Mouse (Mus musculus): ENCODE measurements at regions not wholly inside any gene's neighbourhood (a gene's known extent, or its start where the extent isn't known, plus 50 kb on each side); places are given as distances from the start of the nearest gene placed in this dataset.
A peak's percentile ranks its signal among the peaks of the same experiment; 100 is the strongest.

DNA sequence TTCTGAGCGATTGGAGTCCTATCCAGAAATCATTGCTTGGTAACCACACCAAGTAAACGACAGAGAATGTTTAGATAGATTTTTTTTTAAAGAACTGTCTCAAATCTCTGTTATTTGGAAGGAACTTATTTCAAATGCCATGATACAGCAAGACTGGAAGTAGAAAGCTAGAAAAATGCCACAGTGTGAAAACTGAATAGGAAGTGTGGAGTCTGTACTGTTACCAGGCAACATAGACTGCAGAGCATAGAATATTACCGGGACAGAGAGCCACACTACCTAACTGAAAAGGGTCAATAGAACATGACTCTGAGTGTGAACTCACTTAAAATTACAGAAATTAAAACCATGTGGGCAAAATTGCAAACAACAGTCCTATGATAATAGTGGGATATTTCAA lies 52.4 kb upstream of the Adcy1 start:
- 80% methylated on average over 3 of the region's 3 CpGs for WGBS
- H3K4me1 ChIP-seq = no peaks in the 10 kb centered on the region
- no peaks in the 10 kb centered on the region for H3K27me3 ChIP-seq (replicated peaks; ENCODE audit: low read depth, poor library complexity, severe bottlenecking)
- no peak overlapping the region for H3K27ac ChIP-seq (replicated peaks)
- DNase-seq (ENCODE audit: low spot score) = no peak
- no peaks in the 10 kb centered on the region for H3K36me3 ChIP-seq (replicated peaks)
- no peaks in the 10 kb centered on the region for H3K9me3 ChIP-seq
- no peak overlapping the region for H3K4me3 ChIP-seq

DNA sequence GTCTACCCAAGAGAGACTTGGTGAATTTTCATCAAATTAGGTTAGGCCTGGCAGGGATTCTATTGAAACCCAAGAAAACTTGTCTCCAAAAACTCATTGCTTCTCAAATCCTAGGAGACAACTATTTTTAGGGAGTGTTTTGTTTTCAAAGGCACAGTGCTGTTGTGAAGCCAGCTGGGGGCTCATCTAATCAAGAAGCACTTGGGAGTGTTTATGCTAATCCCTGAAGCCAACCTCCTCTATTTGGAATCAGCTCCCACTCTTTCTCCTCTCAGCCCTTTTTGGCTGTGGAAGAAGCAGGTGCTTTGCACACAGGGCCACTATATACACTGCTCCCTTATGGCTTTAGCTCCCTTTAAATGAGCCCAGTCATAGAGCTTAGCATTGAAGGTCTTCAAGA lies 64.0 kb upstream of the Adcy1 start:
- Histone ChIP-seq H3K9me3 (no peaks in the 10 kb centered on the region), H3K27ac (replicated peaks) (no peak overlapping the region), H3K27me3 (replicated peaks; ENCODE audit: low read depth, poor library complexity, severe bottlenecking) (no peaks in the 10 kb centered on the region), H3K4me3 (no peak overlapping the region), H3K4me1 (0 out of 2 replicates have a peak, but pooled peaks cover 4% of the 10 kb centered on the region), H3K36me3 (replicated peaks) (no peaks in the 10 kb centered on the region)
- no peak for DNase-seq (ENCODE audit: low spot score)

DNA sequence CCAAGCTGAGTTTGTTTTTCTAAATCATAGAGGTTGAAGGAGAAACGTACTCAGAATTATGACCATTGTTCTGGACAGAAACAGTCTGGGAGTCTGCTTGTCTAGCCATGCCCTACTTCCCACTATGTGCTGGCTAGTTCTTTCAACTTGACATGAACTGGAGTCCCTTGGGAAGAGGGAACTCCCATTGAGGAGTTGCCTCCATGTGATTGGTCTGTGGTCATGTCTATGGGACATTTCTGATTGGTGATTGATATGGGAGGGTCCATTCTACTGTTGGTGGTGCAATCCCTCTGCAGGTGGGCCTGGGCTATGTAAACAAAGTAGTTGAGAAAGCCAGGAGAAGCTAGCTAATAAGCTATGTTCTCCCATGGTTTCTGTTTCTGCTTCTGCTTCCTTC lies 64.5 kb upstream of the Adcy1 start:
- Histone ChIP-seq H3K27ac (replicated peaks) (no peak overlapping the region), H3K27me3 (replicated peaks; ENCODE audit: low read depth, poor library complexity, severe bottlenecking) (no peaks in the 10 kb centered on the region), H3K36me3 (replicated peaks) (no peaks in the 10 kb centered on the region), H3K4me3 (no peak overlapping the region), H3K4me1 (0 out of 2 replicates have a peak, but pooled peaks cover 4% of the 10 kb centered on the region), H3K9me3 (no peaks in the 10 kb centered on the region)
- no peak for DNase-seq (ENCODE audit: low spot score)
- 72% methylated on average over 1 of the region's 1 CpGs for WGBS

DNA sequence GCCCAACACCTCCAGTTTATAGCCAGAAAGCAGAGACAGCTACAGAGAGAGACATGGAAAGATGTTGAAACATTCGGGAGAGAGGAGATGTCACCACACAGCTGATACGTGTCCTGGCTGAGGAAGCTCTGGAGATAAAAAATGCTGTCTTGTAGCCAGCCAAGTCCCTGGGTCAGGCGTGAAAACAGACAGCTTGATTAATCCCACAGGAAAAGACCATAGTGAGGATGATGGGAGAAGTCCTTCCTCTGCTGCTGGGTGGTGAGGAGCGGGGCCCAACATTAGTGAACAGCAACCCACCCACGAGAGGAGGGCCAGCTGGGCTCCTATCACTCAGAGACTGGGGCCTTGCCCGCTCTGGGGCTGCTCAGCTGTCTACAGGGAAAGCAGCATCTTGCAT lies 65.8 kb upstream of the Adcy1 start:
- no peak overlapping the region for H3K4me3 ChIP-seq
- H3K4me1 ChIP-seq = 0 out of 2 replicates have a peak, but pooled peaks cover 4% of the 10 kb centered on the region
- H3K27ac ChIP-seq (replicated peaks) = no peak overlapping the region
- H3K36me3 ChIP-seq (replicated peaks) = no peaks in the 10 kb centered on the region
- no peaks in the 10 kb centered on the region for H3K9me3 ChIP-seq
- DNase-seq (ENCODE audit: low spot score) = no peak
- 79% methylated on average over 6 of the region's 6 CpGs for WGBS
- no peaks in the 10 kb centered on the region for H3K27me3 ChIP-seq (replicated peaks; ENCODE audit: low read depth, poor library complexity, severe bottlenecking)

DNA sequence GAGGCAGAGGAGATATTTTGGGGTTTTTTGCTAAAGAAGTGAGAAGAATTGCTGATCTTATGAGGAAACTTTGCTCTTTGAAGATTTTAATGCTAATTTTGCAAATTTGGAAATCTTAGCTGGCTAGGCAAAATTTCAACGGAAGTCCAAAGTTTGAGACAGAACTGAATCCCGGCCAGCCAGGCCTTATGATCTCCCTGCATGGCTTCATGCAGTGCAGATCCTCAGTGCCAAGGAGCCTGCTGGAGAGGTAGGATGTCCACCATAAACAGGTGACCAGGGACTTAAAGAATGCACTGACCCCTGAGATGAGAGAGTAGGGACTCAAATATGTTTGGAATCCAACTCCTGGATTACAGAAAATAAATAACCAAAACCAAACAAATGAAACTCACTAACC lies 69.6 kb upstream of the Adcy1 start:
- DNase-seq (ENCODE audit: low spot score) = no peak
- no peaks in the 10 kb centered on the region for H3K36me3 ChIP-seq (replicated peaks)
- no peaks in the 10 kb centered on the region for H3K9me3 ChIP-seq
- H3K4me3 ChIP-seq = no peak overlapping the region
- no peaks in the 10 kb centered on the region for H3K27me3 ChIP-seq (replicated peaks; ENCODE audit: low read depth, poor library complexity, severe bottlenecking)
- H3K27ac ChIP-seq (replicated peaks) = no peak overlapping the region
- 84% methylated on average over 2 of the region's 2 CpGs for WGBS
- peaks cover 11% of the 10 kb centered on the region for H3K4me1 ChIP-seq

DNA sequence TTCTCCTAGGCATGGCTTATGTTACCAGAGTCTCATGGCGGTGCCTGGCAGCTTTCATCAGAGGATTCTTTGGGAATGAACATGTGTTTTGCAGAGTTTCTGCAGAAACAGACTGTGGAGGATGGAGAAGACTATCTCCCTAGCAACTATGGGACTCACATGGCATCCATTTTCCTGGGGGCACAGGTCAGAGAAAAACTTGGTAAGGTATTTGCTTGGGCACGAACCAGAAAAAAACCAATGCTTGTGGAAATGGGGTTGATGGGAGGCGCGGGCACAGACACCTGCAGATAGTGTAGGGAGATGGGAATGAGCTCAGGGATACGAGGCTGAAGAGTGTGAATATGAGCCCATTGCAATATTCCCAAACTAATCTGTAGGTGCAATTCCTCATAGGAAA lies 71.7 kb upstream of the Adcy1 start:
- DNase-seq (ENCODE audit: low spot score) = no peak
- WGBS = 83% methylated on average over 5 of the region's 5 CpGs
- Histone ChIP-seq H3K4me1 (peaks cover 15% of the 10 kb centered on the region), H3K36me3 (replicated peaks) (no peaks in the 10 kb centered on the region), H3K27me3 (replicated peaks; ENCODE audit: low read depth, poor library complexity, severe bottlenecking) (no peaks in the 10 kb centered on the region), H3K4me3 (no peak overlapping the region), H3K27ac (replicated peaks) (no peak overlapping the region), H3K9me3 (no peaks in the 10 kb centered on the region)

DNA sequence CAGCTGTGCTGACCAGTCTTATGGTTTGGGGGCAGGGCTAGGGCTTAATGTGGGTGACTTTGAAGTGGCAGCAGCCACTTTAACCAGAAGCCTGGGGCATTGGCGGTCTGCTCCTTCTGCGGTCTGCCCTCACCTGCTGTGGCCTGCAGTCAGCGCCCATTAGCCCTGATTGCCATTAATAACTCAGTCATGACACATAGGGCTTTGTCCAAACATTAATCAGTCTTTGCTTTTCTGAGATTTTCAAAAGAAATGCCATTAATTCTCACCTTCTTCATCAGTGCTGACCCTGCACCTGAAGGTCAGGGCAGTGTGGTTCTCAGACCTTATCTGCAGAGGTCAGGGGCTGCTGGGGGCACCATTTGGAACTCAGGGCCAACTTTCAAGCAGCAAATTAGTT lies 72.6 kb upstream of the Adcy1 start:
- H3K9me3 ChIP-seq = no peaks in the 10 kb centered on the region
- H3K36me3 ChIP-seq (replicated peaks) = no peaks in the 10 kb centered on the region
- peaks cover 15% of the 10 kb centered on the region for H3K4me1 ChIP-seq
- H3K27ac ChIP-seq (replicated peaks) = no peak overlapping the region
- no peak overlapping the region for H3K4me3 ChIP-seq
- H3K27me3 ChIP-seq (replicated peaks; ENCODE audit: low read depth, poor library complexity, severe bottlenecking) = no peaks in the 10 kb centered on the region
- DNase-seq (ENCODE audit: low spot score) = peak; percentile 11
- WGBS = 72% methylated on average over 3 of the region's 3 CpGs

DNA sequence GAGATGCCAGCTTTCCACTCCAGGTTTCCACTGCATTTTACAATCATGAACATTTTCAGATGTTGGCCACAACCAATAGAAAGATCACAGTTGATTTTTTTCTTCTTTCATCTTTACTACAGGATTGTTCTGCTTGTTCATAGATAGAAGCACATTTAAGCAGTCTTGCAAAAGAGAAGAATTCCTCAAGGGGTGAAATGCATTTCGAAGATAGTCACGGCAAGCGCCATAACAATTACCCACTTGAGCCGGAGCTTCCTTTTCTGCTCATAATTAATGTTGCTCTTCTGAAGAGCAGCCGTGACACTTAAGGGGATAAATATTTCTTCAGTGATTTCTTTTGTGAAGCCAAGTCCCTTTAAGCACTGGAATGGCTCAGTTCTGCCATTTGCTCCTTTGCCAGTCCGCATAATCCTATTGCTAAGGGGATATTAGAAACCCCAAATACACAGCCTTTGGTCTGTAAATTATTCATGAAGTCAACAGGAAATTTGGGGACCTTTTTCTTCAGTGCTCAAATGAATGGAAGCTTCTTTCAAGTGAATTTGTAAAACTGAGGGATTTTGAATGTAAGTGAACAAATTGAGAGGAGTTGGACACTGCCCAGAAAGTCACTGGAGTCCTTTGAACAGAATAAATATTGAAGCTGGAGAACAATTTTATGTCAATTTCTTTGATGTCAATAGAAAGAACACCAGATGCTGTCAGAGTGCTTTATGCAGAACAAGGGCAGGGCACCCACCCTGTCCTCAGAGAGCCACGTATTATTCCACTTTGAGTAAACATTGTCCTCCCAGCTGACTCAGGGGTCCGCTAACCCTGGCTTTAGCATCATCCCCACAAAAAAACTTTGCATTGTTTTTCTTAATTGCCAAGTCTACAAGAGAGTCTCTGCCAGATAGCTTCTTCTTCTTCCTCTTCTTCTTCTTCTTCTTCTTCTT lies 74.1 kb upstream of the Adcy1 start:
- Histone ChIP-seq H3K27ac (replicated peaks) (no peak overlapping the region), H3K4me1 (peaks cover 11% of the 10 kb centered on the region), H3K4me3 (no peak overlapping the region), H3K9me3 (no peaks in the 10 kb centered on the region), H3K36me3 (replicated peaks) (no peaks in the 10 kb centered on the region), H3K27me3 (replicated peaks; ENCODE audit: low read depth, poor library complexity, severe bottlenecking) (no peaks in the 10 kb centered on the region)
- DNase-seq (ENCODE audit: low spot score) = peak; percentile 4
- 81% methylated on average over 8 of the region's 8 CpGs for WGBS

DNA sequence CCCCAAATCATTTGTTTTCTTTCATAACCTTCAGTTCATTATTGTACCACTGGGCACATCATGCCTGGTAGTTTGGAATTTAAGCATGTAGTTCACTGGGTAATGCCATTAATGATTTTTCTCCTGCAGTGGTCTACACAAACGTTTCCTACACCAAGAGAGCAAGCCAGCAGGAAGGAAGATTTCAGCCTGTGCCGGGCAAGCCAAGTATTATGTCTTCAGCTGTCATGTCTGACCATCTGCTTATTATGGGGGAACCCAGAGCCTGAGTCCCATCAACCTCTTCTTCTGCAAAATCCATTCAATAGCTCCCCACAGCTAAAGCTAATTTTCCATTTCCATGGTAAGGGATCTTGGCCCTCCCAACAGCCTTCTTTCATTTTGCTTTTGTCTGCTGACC lies 75.3 kb upstream of the Adcy1 start:
- no peak for DNase-seq (ENCODE audit: low spot score)
- WGBS = 59% methylated on average over 2 of the region's 2 CpGs

DNA sequence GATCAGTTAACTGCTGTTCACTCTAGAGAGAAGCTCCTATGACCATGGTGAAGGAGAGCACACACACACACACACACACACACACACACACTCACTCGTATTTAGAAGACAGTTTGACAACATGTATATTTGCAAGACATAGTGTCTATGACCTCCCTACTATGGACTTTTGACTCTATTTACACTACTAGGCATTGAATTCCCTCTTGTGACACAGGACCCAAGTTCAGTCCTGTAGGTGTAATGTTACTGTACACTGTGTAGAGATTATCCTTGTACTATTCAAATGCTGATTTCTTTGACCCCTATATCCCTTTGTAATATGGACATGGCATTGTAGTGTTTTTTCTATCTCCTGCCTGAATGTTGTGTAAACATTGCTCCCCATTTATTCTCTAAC lies 76.2 kb upstream of the Adcy1 start:
- WGBS = 80% methylated on average over 1 of the region's 1 CpGs
- no peak overlapping the region for H3K27ac ChIP-seq (replicated peaks)
- no peaks in the 10 kb centered on the region for H3K9me3 ChIP-seq
- H3K36me3 ChIP-seq (replicated peaks) = no peaks in the 10 kb centered on the region
- H3K27me3 ChIP-seq (replicated peaks; ENCODE audit: low read depth, poor library complexity, severe bottlenecking) = no peaks in the 10 kb centered on the region
- no peak for DNase-seq (ENCODE audit: low spot score)
- no peak overlapping the region for H3K4me3 ChIP-seq
- H3K4me1 ChIP-seq = peaks cover 11% of the 10 kb centered on the region

More for the DNA sequence above, 75.3 kb upstream of the Adcy1 start:
- H3K27ac ChIP-seq (replicated peaks) = no peak overlapping the region
- H3K9me3 ChIP-seq = no peaks in the 10 kb centered on the region
- no peak overlapping the region for H3K4me3 ChIP-seq
- no peaks in the 10 kb centered on the region for H3K27me3 ChIP-seq (replicated peaks; ENCODE audit: low read depth, poor library complexity, severe bottlenecking)
- no peaks in the 10 kb centered on the region for H3K36me3 ChIP-seq (replicated peaks)
- H3K4me1 ChIP-seq = peaks cover 11% of the 10 kb centered on the region

DNA sequence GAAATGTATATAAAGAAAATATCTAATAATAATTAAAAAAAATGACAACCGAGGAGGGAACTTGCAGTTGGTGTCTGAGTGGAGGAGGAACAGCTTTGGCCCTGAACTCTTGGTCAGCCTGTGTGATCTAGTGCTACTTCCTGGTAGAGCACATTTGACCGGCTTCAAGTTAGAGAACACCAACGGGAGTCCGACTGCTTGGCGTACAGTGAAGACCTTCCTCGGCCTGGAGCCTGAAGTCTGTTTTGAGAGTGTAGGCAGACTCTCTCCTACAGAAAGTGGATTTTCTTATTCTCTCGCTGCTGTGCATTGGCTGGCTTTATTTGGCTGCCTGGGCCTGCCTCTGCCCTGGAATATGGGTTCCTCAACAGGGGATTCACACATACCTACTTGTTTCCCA lies 81.2 kb upstream of the Adcy1 start:
- no peaks in the 10 kb centered on the region for H3K36me3 ChIP-seq (replicated peaks)
- no peaks in the 10 kb centered on the region for H3K9me3 ChIP-seq
- 86% methylated on average over 7 of the region's 7 CpGs for WGBS
- H3K27me3 ChIP-seq (replicated peaks; ENCODE audit: low read depth, poor library complexity, severe bottlenecking) = no peaks in the 10 kb centered on the region
- H3K27ac ChIP-seq (replicated peaks) = no peak overlapping the region
- no peak overlapping the region for H3K4me3 ChIP-seq
- no peak for DNase-seq (ENCODE audit: low spot score)
- H3K4me1 ChIP-seq = no peaks in the 10 kb centered on the region

DNA sequence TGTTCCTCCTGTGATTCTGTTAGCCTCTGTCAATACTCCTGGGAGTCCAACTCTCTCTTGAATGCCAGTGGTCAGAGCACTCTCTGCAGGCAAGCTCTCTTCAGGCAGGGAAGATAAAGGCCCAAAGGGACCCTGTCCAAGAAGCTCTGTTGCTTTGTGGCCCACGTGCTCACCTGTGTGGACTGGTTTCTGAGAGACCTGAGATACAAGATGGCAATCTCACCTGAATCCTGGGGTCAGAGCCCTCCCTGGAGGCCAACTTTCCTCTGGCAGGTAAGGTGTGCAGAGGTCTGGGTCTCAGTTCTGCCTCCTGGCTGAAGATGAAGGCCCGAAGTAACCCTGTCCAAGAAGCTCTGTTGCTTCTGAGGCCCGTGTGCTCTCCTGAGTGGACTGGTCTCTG lies 83.6 kb upstream of the Adcy1 start:
- no peak overlapping the region for H3K4me3 ChIP-seq
- 91% methylated on average over 3 of the region's 3 CpGs for WGBS
- no peaks in the 10 kb centered on the region for H3K9me3 ChIP-seq
- H3K4me1 ChIP-seq = no peaks in the 10 kb centered on the region
- H3K27me3 ChIP-seq (replicated peaks; ENCODE audit: low read depth, poor library complexity, severe bottlenecking) = no peaks in the 10 kb centered on the region
- no peak for DNase-seq (ENCODE audit: low spot score)
- no peaks in the 10 kb centered on the region for H3K36me3 ChIP-seq (replicated peaks)
- no peak overlapping the region for H3K27ac ChIP-seq (replicated peaks)

DNA sequence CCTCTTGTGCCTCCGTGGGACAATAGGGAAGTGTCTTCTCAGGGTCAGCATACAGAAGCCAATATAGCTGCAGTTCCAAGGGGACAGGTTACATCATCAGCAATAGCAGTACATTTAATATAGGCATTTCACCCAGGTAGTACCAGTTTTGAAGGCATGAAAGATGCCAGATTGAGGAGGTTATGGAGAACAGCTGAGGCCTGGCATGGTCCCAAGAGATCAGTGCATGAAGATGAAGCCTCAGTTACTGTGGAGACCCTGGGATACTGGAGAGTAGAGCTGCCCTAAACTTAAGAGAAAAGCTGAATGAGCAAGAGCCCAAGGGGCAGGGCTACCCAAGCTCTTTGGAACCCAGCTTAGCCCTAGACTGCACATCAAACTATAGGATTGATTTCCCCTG lies 94.1 kb upstream of the Adcy1 start:
- Histone ChIP-seq H3K4me3 (no peak overlapping the region), H3K9me3 (0 out of 2 replicates have a peak, but pooled peaks cover 6% of the 10 kb centered on the region), H3K4me1 (no peaks in the 10 kb centered on the region), H3K36me3 (replicated peaks) (no peaks in the 10 kb centered on the region), H3K27ac (replicated peaks) (no peak overlapping the region), H3K27me3 (replicated peaks; ENCODE audit: low read depth, poor library complexity, severe bottlenecking) (no peaks in the 10 kb centered on the region)
- 73% methylated on average over 1 of the region's 1 CpGs for WGBS
- no peak for DNase-seq (ENCODE audit: low spot score)

Data from embryonic facial prominence, embryonic 10.5 days (tissue).